Mouse (Mus musculus) heart, embryonic 13.5 days (tissue): ENCODE results near the gene Aim2. TPM values are rescaled to one million over a fixed set of nuclear protein-coding genes. Genes with fewer than 3 reads are reported as not detected.
"Not testable (repeated sequence)": the region's sequence is repeated elsewhere in the genome, so short reads cannot be mapped to it uniquely, and the experiment has no call there.

Source experiments
- ATAC-seq: fragments of 200-750 bp; cut with Nextera tagmentation; 2 replicates; pipeline ENCODE4 v1.8.0; 2017; ENCODE audit warnings: moderate TSS enrichment; ENCODE audit not compliant: insufficient number of reproducible peaks, low FRiP score, low TSS enrichment; ENCODE audit errors: extremely low read depth
- H3K27ac ChIP-seq: fragments of 300-500 bp; sonication (generic); replicated peaks from 2 replicates; pipeline ENCODE4 v1.5.1; 2015; ENCODE audit warnings: moderate library complexity, mild to moderate bottlenecking, inconsistent platforms
- H3K27me3 ChIP-seq: fragments of 300-500 bp; sonication (generic); replicated peaks from 2 replicates; pipeline ENCODE4 v1.6.1; 2015; ENCODE audit warnings: mild to moderate bottlenecking, inconsistent platforms
- H3K36me3 ChIP-seq: fragments of 300-500 bp; sonication (generic); 2 replicates; pipeline ENCODE4 v1.6.1; 2015; ENCODE audit warnings: mild to moderate bottlenecking, inconsistent platforms
- H3K4me1 ChIP-seq: fragments of 300-500 bp; sonication (generic); 2 replicates; pipeline ENCODE4 v1.6.1; 2015; ENCODE audit warnings: inconsistent platforms
- H3K4me2 ChIP-seq: fragments of 300-500 bp; sonication (generic); 2 replicates; pipeline ENCODE4 v1.6.1; 2015; ENCODE audit warnings: inconsistent platforms, mild to moderate bottlenecking, moderate library complexity
- H3K4me3 ChIP-seq: fragments of 300-500 bp; sonication (generic); 2 replicates; pipeline ENCODE4 v1.5.1; 2015; ENCODE audit warnings: moderate library complexity, mild to moderate bottlenecking, inconsistent platforms
- H3K9ac ChIP-seq: fragments of 300-500 bp; sonication (generic); 2 replicates; pipeline ENCODE4 v1.6.1; 2015; ENCODE audit warnings: inconsistent platforms, mild to moderate bottlenecking, moderate library complexity
- H3K9me3 ChIP-seq: fragments of 300-500 bp; sonication (generic); 2 replicates; pipeline ENCODE4 v1.6.1; 2016; ENCODE audit warnings: inconsistent platforms
- WGBS: fragments of 180-500 bp; shearing (Covaris S2); methylation state at CpG from one replicate; pipeline ENCODE4 v1.1.7; 2015; ENCODE audit warnings: mixed read lengths; 5-methylcytosine and 5-hydroxymethylcytosine counted together
- polyA plus RNA-seq: library from polyadenylated mRNA; unstranded; fragments of >200 nt; fragmentation: Nextera tagmentation; extraction: Ambion mirVana; gene quantifications from 2 replicates; pipeline ENCODE4 v1.2.1, GENCODE M21; 2015

Gene Aim2
- polyA plus RNA-seq, 1 experiment from 2014 or later: 2.3 TPM

DNA sequence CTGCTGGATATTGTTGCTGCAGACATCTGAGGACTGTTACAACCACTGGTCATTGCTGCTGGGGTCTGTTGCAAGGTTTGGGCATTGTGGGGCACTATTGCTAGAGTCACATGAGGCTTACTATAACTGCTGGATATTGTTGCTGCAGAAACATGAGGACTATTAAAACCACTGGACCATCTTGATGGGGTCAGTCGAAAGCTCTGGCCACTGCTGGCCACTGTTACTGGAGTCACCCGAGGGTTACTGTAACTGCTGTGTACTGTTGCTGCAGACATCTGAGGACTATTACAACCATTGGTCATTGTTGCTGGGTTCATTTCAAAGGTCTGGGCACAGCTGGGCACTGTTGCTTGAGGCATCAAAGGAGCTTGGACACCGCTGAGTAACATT, 130.5 kb downstream of the Aim2 start:
- not testable (repeated sequence) for H3K9me3 ChIP-seq, H3K4me1 ChIP-seq, H3K27me3 ChIP-seq, H3K4me2 ChIP-seq, H3K4me3 ChIP-seq, H3K9ac ChIP-seq, ATAC-seq, H3K36me3 ChIP-seq, H3K27ac ChIP-seq
- WGBS: 73% methylated on average over 3 of the region's 3 CpGs

DNA sequence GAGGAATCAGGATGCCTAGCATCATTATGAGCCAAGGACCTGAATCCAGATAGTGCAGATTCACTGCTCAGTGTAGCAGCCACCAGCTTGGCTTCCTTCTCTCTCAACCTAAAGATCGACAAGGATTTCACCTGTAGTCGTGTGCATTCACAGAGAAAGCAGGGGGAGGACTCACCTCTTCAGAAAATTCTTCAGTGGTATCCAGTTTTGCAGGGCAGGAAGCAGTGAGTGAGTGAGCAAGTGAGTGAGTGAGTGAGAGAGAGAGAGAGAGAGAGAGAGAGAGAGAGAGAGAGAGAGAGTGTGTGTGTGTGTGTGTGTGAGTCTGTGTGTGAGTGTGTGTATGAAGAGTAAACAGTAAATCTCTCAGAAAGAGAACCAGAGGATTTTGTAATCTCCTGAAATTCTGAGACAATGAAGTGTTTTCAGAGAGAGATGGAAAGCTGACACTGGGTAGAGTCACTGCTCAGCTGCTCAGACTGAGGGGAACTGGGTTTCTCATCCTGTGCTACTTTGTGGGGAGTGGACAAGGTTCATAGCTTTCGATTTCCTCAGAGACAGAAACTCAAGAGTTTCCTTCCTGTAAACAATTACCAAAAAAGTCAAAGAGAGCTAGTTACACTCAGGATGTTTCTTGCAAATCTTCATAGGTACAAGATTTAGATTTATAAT, 140.3 kb downstream of the Aim2 start, which contains the start of gene Ifi206:
Ifi206 (minus strand) TSS at position 230 of the 669 bp plus-strand sequence.
- H3K4me3 ChIP-seq, H3K27ac ChIP-seq, H3K4me2 ChIP-seq, H3K4me1 ChIP-seq, H3K9me3 ChIP-seq, H3K27me3 ChIP-seq, ATAC-seq, H3K36me3 ChIP-seq, H3K9ac ChIP-seq: not testable (repeated sequence)
- WGBS: 62% methylated on average over 3 of the region's 3 CpGs

DNA sequence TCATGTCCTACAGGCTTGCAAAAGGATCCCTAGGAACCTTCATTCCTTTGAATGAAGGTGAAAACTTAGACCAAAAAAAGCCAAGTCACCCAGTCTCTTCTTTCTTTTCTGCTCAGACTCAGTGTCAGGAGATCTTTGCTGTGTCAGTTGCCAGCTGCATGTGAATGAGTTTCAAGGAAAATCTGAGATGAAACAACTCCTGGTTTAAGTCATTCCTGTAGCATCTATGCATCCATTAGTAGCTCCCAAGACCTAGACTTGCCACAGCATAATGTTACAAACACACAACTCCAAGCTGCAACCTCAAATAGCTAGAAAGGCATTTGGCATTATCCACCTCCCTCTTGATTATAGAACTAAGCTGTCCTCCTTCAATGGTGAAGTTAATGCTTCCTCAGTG, 140.8 kb downstream of the Aim2 start:
- ATAC-seq, H3K9me3 ChIP-seq, H3K4me3 ChIP-seq, H3K4me1 ChIP-seq, H3K27me3 ChIP-seq, H3K9ac ChIP-seq, H3K27ac ChIP-seq, H3K36me3 ChIP-seq, H3K4me2 ChIP-seq: not testable (repeated sequence)

DNA sequence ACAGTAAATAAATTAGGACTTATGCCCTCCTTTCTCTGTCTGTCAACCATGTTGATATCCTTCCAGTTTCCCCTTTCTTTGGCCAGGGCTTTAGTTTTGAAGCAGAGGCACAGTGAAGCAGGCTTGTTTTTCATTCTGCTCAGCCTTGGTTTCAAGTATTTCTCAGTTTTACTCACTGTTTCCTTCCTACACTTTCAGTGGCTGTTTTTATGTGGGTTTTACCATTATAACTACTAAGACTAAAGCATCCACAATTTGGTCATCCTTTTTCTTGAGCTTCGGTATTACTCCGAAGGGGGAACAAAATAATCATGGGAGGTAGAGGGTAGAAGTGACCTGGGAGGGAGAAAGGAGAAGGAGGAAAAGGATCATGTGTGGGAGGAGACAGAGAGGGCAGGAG, 159.9 kb downstream of the Aim2 start:
- 98% methylated on average over 2 of the region's 2 CpGs for WGBS
- not testable (repeated sequence) for H3K36me3 ChIP-seq, H3K27me3 ChIP-seq, H3K4me2 ChIP-seq, H3K4me1 ChIP-seq, ATAC-seq, H3K9me3 ChIP-seq, H3K4me3 ChIP-seq, H3K27ac ChIP-seq, H3K9ac ChIP-seq

Other genes with a start within 250 kb of the Aim2 start
- not detected in 2 replicates for gene Olfr1408, start 213.5 kb upstream of the Aim2 start, polyA plus RNA-seq
- not detected in 2 replicates for gene Olfr1406, start 160.2 kb upstream of the Aim2 start, polyA plus RNA-seq
- gene Olfr218, start 153.1 kb upstream of the Aim2 start, polyA plus RNA-seq: not detected in 2 replicates
- not detected in 2 replicates for gene Olfr1404, start 138.5 kb upstream of the Aim2 start, polyA plus RNA-seq
- not detected in 2 replicates for gene Fcer1a, start 123.7 kb upstream of the Aim2 start, polyA plus RNA-seq
- gene Olfr418, start 84.9 kb upstream of the Aim2 start, polyA plus RNA-seq: not detected in 2 replicates
- gene Mptx2, start 73.1 kb upstream of the Aim2 start, polyA plus RNA-seq: not detected in 2 replicates
- 2.1 and 2.9 TPM in 2 replicates for gene Ackr1, start 17.1 kb upstream of the Aim2 start, polyA plus RNA-seq
- gene Cadm3, start 16.8 kb downstream of the Aim2 start, polyA plus RNA-seq: 0.31 and 0.71 TPM in 2 replicates
- gene Ifi206, start 140.2 kb downstream of the Aim2 start, polyA plus RNA-seq: 0.09 and 0.18 TPM in 2 replicates
- not detected in 2 replicates for gene Ifi214, start 185.1 kb downstream of the Aim2 start, polyA plus RNA-seq
- gene Ifi213, start 248.4 kb downstream of the Aim2 start, polyA plus RNA-seq: 0.10 and 0.11 TPM in 2 replicates